Mouse (Mus musculus) MEL (cell line): ENCODE results near the gene Igsf21. TPM values are rescaled to one million over a fixed set of nuclear protein-coding genes. Genes with fewer than 3 reads are reported as not detected.

ENCODE experiments used
- DNase-seq: peaks from one replicate; pipeline ENCODE4 v3.0.0; 2011; ENCODE audit warnings: low read depth, low spot score
- H3K27ac ChIP-seq: 2 replicates; pipeline ENCODE4 v1.5.1; 2012; ENCODE audit warnings: low read depth, mild to moderate bottlenecking, control low read depth, low read length, moderate library complexity; ENCODE audit not compliant: control insufficient read depth
- H3K27me3 ChIP-seq, 2 experiments: fragments of 150-350 bp in 1 of 2; sonication (generic) in 1 of 2; 2 replicates each; pipeline ENCODE4 v1.6.1; 2012; ENCODE audit warnings: low read length in 2 of 2, mild to moderate bottlenecking in 2 of 2, improper control_type of control experiment in 1 of 2, moderate library complexity in 1 of 2; ENCODE audit not compliant: insufficient read depth in 2 of 2, control insufficient read depth in 1 of 2
- H3K36me3 ChIP-seq, 2 experiments: 2 replicates each; pipeline ENCODE4 v1.6.1; 2012 to 2014; ENCODE audit warnings: low read length in 2 of 2, improper control_type of control experiment in 1 of 2, inconsistent platforms in 1 of 2, mild to moderate bottlenecking in 1 of 2; ENCODE audit not compliant: insufficient read depth in 2 of 2, control insufficient read depth in 1 of 2
- H3K4me1 ChIP-seq, 2 experiments: fragments of 150-350 bp in 1 of 2; sonication (generic) in 1 of 2; 2 replicates each; pipeline ENCODE4 v1.6.1; 2012; ENCODE audit warnings: low read length in 2 of 2, improper control_type of control experiment in 1 of 2, mild to moderate bottlenecking in 1 of 2; ENCODE audit not compliant: insufficient read depth in 2 of 2, control insufficient read depth in 1 of 2
- H3K4me3 ChIP-seq, 2 experiments: fragments of 150-350 bp in 1 of 2; sonication (generic) in 1 of 2; 2 replicates each; pipeline ENCODE4 v1.5.1; 2012; ENCODE audit warnings: low read depth in 2 of 2, low read length in 2 of 2, mild to moderate bottlenecking in 2 of 2, moderate library complexity in 2 of 2, control low read depth in 1 of 2, improper control_type of control experiment in 1 of 2; ENCODE audit not compliant: control insufficient read depth in 1 of 2, insufficient read depth in 1 of 2
- H3K79me2 ChIP-seq: 2 replicates; pipeline ENCODE4 v1.6.1; 2012; ENCODE audit warnings: mild to moderate bottlenecking, low read length, moderate library complexity; ENCODE audit not compliant: control insufficient read depth, poor library complexity, insufficient read depth
- H3K9ac ChIP-seq: 2 replicates; pipeline ENCODE4 v1.6.1; 2012; ENCODE audit warnings: low read depth, mild to moderate bottlenecking, control low read depth, low read length, moderate library complexity; ENCODE audit not compliant: control insufficient read depth, poor library complexity, severe bottlenecking
- H3K9me3 ChIP-seq: fragments of 150-350 bp; sonication (generic); replicated peaks from 2 replicates; pipeline ENCODE4 v1.6.1; 2012; ENCODE audit warnings: mild to moderate bottlenecking, low read length, improper control_type of control experiment, moderate library complexity; ENCODE audit not compliant: insufficient read depth
- BHLHE40 ChIP-seq: IDR thresholded peaks from 2 replicates; pipeline ENCODE4 v1.6.1; 2012; ENCODE audit warnings: low read depth, mild to moderate bottlenecking, inconsistent platforms, low read length, improper control_type of control experiment, borderline replicate concordance
- CHD1 ChIP-seq: IDR thresholded peaks from 2 replicates; pipeline ENCODE4 v1.6.1; 2012; ENCODE audit warnings: low read depth, mild to moderate bottlenecking, inconsistent platforms, low read length, improper control_type of control experiment
- CHD2 ChIP-seq: IDR thresholded peaks from 2 replicates; pipeline ENCODE4 v1.6.1; 2011; ENCODE audit warnings: low read length, improper control_type of control experiment
- E2F4 ChIP-seq: IDR thresholded peaks from 2 replicates; pipeline ENCODE4 v1.6.1; 2011; ENCODE audit warnings: low read depth, low read length, improper control_type of control experiment, borderline replicate concordance
- ELF1 ChIP-seq: IDR thresholded peaks from 2 replicates; pipeline ENCODE4 v1.6.1; 2014; ENCODE audit warnings: low read depth, mild to moderate bottlenecking, inconsistent platforms, low read length, improper control_type of control experiment, moderate library complexity
- EP300 ChIP-seq, 2 experiments: IDR thresholded peaks; 2 replicates each; pipeline ENCODE4 v1.6.1; 2011; ENCODE audit warnings: improper control_type of control experiment in 2 of 2, low read length in 2 of 2, low read depth in 1 of 2, mild to moderate bottlenecking in 1 of 2
- ETS1 ChIP-seq: IDR thresholded peaks from 2 replicates; pipeline ENCODE4 v1.6.1; 2012; ENCODE audit warnings: low read depth, mild to moderate bottlenecking, inconsistent platforms, low read length, improper control_type of control experiment, moderate library complexity
- HCFC1 ChIP-seq: IDR thresholded peaks from 2 replicates; pipeline ENCODE4 v1.6.1; 2012; ENCODE audit warnings: low read depth, mild to moderate bottlenecking, inconsistent platforms, low read length, improper control_type of control experiment, moderate library complexity
- MAFK ChIP-seq: IDR thresholded peaks from 2 replicates; pipeline ENCODE4 v1.6.1; 2011; ENCODE audit warnings: low read depth, mild to moderate bottlenecking, low read length, improper control_type of control experiment, borderline replicate concordance
- MAZ ChIP-seq: IDR thresholded peaks from 2 replicates; pipeline ENCODE4 v1.6.1; 2012; ENCODE audit warnings: low read depth, mild to moderate bottlenecking, inconsistent platforms, low read length, improper control_type of control experiment
- MYC ChIP-seq: IDR thresholded peaks from 2 replicates; pipeline ENCODE4 v1.6.1; 2011; ENCODE audit warnings: low read depth, mild to moderate bottlenecking, low read length, improper control_type of control experiment, moderate library complexity
- POLR2A ChIP-seq, 2 experiments: IDR thresholded peaks; 2 replicates each; pipeline ENCODE4 v1.6.1; 2011 to 2012; ENCODE audit warnings: low read length in 2 of 2, mild to moderate bottlenecking in 2 of 2, control low read depth in 1 of 2, improper control_type of control experiment in 1 of 2, low read depth in 1 of 2, moderate library complexity in 1 of 2; ENCODE audit not compliant: control insufficient read depth in 1 of 2, insufficient read depth in 1 of 2, poor library complexity in 1 of 2
- SMC3 ChIP-seq: IDR thresholded peaks from 2 replicates; pipeline ENCODE4 v1.6.1; 2011; ENCODE audit warnings: low read depth, low read length, improper control_type of control experiment
- TAL1 ChIP-seq: IDR thresholded peaks from 2 replicates; pipeline ENCODE4 v1.6.1; 2012; ENCODE audit warnings: mild to moderate bottlenecking, inconsistent platforms, low read length, moderate library complexity, mixed read lengths
- USF2 ChIP-seq, 2 experiments: IDR thresholded peaks; 2 replicates each; pipeline ENCODE4 v1.6.1; 2011 to 2012; ENCODE audit warnings: improper control_type of control experiment in 2 of 2, low read length in 2 of 2, borderline replicate concordance in 1 of 2, inconsistent platforms in 1 of 2, low read depth in 1 of 2, mild to moderate bottlenecking in 1 of 2; ENCODE audit not compliant: insufficient read depth in 1 of 2
- ZC3H11A ChIP-seq: IDR thresholded peaks from 2 replicates; pipeline ENCODE4 v1.6.1; 2012; ENCODE audit warnings: low read depth, mild to moderate bottlenecking, inconsistent platforms, low read length, improper control_type of control experiment
- ZMIZ1 ChIP-seq: IDR thresholded peaks from 2 replicates; pipeline ENCODE4 v1.6.1; 2012; ENCODE audit warnings: low read depth, mild to moderate bottlenecking, inconsistent platforms, low read length, improper control_type of control experiment, moderate library complexity
- ZNF384 ChIP-seq: IDR thresholded peaks from 2 replicates; pipeline ENCODE4 v1.6.1; 2012; ENCODE audit warnings: low read depth, mild to moderate bottlenecking, inconsistent platforms, low read length, improper control_type of control experiment
- polyA plus RNA-seq, 2 experiments: library from polyadenylated mRNA; stranded (reverse) in 1 of 2; unstranded in 1 of 2; fragments of >175 nt in 1 of 2; fragments of >200 nt in 1 of 2; gene quantifications; 2 replicates each; pipeline versions ENCODE4 v1.2.1 to v1.2.4; 2012; ENCODE audit warnings: low replicate concordance in 2 of 2, low read depth in 1 of 2; ENCODE audit not compliant: insufficient read length in 2 of 2, insufficient read depth in 1 of 2, missing spikeins in 1 of 2
- total RNA-seq: library from RNA; depleted of rRNA; stranded (reverse); fragments of 300-350 nt; gene quantifications from 2 replicates; pipeline ENCODE4 v1.2.3, GENCODE M21; 2012

Gene Igsf21
- total and polyA plus RNA-seq, 3 experiments, result not detected

DNA sequence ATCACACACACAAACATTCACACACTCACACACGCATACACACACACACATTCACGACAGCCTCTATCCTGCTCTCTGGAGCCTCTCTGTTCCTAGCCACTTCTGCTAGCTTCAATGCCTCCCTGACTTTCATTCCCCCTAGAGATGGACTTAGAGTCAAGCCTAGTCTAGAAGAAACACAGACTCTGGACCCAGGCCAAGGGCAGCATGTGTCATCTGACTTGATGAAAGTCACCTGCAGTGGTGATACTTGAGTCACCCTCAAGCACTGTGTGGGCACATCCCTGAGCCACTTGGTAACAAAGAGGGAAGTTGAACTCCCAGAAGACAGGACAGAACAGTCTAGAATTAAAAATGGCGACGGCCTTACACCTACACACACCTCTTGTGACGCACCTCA is 168.2 kb downstream of the Igsf21 start:
- H3K9me3 ChIP-seq, result no peaks in the 10 kb centered on the region
- H3K79me2 ChIP-seq, result no peaks in the 10 kb centered on the region
- no peak overlapping the region for H3K27ac ChIP-seq
- no peaks in the 10 kb centered on the region for H3K36me3 ChIP-seq
- no peaks in the 10 kb centered on the region for H3K4me1 ChIP-seq
- H3K9ac ChIP-seq, result no peak overlapping the region
- TF ChIP-seq CHD1 (no peak), MYC (no peak), SMC3 (no peak), HCFC1 (no peak), MAFK (no peak), ZC3H11A (no peak), ELF1 (no peak), BHLHE40 (no peak)
- no peak for DNase-seq
- no peak overlapping the region for H3K4me3 ChIP-seq
- no peaks in the 10 kb centered on the region for H3K27me3 ChIP-seq

DNA sequence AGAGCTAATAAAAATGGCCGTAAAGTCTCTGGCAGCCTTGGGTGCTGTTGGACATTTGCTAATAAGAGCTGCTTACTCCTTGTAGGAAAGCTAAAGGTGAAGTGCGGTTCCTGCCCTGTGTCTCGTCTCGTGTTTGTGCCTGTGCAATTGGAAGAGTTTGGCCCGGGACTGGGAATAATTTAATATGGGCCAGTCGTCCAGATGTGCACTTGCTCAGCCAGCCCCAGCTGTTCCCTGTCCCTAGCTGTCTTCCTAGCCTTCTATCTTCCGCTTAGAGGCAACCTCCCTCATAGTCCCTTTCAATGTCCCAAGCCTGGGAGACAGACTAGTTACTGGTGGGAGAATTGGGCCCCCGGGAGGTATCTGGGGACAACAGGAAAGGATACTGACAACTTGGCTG is 169.0 kb downstream of the Igsf21 start:
- Histone ChIP-seq H3K36me3 (no peaks in the 10 kb centered on the region), H3K4me3 (no peak overlapping the region), H3K79me2 (no peaks in the 10 kb centered on the region), H3K4me1 (no peaks in the 10 kb centered on the region), H3K9me3 (no peaks in the 10 kb centered on the region), H3K9ac (no peak overlapping the region), H3K27me3 (no peaks in the 10 kb centered on the region), H3K27ac (no peak overlapping the region)
- no peak for DNase-seq
- TF ChIP-seq TAL1 (no peak), ZMIZ1 (no peak), ZNF384 (no peak), USF2 (IDR thresholded peaks at IDR 0.05; ENCODE audit: borderline replicate concordance in 1 of 2, insufficient read depth in 1 of 2, low read depth in 1 of 2, low read length in 2 of 2) (no peak), ETS1 (no peak)

DNA sequence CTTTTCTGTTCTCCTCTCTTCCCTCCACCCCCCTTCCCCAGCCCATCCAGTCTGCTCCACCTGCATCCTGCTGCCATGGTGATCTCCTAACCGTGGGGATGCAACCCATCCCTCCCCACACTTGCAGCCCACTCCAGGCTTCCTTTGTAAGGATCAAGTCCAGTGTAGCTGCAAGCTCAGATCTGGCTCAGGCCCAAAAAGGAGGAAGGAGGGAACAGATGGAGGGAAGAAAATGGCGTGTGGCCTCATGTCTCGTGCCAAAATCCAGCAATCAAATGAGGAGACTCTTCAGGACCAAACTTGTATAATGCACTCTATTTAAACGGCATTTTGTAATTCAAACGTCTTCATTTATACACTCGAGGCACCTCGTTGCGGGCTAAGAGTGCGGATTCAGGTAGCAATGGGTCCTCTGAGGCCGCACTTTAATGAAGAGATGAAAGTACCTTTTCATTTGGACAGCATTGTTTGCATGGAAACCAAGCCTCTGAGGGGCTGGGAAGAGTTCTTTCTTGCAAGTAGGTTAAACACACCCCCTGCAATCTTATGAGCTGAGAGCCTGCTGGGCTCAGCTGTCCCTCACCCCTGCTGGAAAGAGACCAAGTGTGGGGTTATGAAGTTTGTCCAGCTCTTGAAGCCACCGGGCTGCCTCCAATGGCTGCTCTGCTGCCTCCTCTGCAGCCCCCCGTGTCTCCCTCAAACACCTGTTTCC is 169.6 kb downstream of the Igsf21 start:
- Histone ChIP-seq H3K9me3 (no peaks in the 10 kb centered on the region), H3K36me3 (no peaks in the 10 kb centered on the region), H3K79me2 (no peaks in the 10 kb centered on the region), H3K4me3 (no peak overlapping the region), H3K27ac (no peak overlapping the region), H3K4me1 (no peaks in the 10 kb centered on the region), H3K27me3 (no peaks in the 10 kb centered on the region), H3K9ac (no peak overlapping the region)
- DNase-seq, result no peak
- TF ChIP-seq MAZ (no peak), EP300 (IDR thresholded peaks at IDR 0.05; ENCODE audit: low read depth in 1 of 2, low read length in 2 of 2) (no peak), ZNF384 (no peak), E2F4 (no peak), TAL1 (no peak), POLR2A (IDR thresholded peaks at IDR 0.05; ENCODE audit: control insufficient read depth in 1 of 2, insufficient read depth in 1 of 2, low read depth in 1 of 2, low read length in 2 of 2, poor library complexity in 1 of 2) (no peak), CHD2 (no peak)
